Comparison of ENCODE assay signal across 29 mouse cellular contexts in the genomic region with DNA sequence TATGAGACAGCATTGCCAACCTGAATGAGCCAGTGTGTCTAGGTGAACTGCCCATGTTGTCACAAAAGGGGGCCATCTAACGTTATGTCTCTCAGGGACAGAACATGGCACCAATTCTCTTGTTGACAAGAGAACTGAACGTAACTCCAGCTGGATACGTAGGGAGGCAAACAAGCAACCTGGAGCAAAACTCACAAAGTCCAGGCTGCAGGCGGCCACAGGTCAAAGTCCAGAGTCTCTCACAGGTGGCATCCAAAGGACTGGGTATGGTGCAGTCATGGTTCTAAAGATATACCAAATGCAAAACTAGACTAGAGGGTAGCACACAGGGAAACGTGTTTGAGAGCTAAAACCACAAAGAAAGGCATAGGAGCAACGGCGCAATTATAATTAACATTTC. TPM values are rescaled to one million over a fixed set of nuclear protein-coding genes. Genes with fewer than 3 reads are reported as not detected.
A peak's percentile ranks its signal among the peaks of the same experiment; 100 is the strongest.
DNase-seq lines count a peak whose midpoint lies in the region; ATAC-seq and TF ChIP-seq lines count a peak whose summit lies in the region.
"Had no signal": no experiment of that assay in that cellular context is flagged by ENCODE, and none has a peak within 500 bp of the region (broad histone marks: within the 10 kb centered on the region; RNA-seq: fewer than 3 reads in every experiment).

No protein-coding gene starts in this region.

- TF ChIP-seq CTCF in liver, postnatal 0 days (IDR thresholded peaks at IDR 0.05; ENCODE audit: low read depth), result no peak

- TF ChIP-seq EP300 in liver, postnatal 0 days (IDR thresholded peaks at IDR 0.05; ENCODE audit: low read depth), result no peak

- no peaks in the 10 kb centered on the region for H3K27me3 ChIP-seq in kidney, embryonic 15.5 days
- no peaks in the 10 kb centered on the region for H3K27me3 ChIP-seq in liver, postnatal 0 days (ENCODE audit: insufficient read depth, low read length)
- no peaks in the 10 kb centered on the region; the same call in 1 of the 2 replicates for H3K27me3 ChIP-seq in liver, embryonic 11.5 days (replicated peaks; ENCODE audit: control insufficient read depth, insufficient read depth, low read length)
- H3K27me3 ChIP-seq: forebrain, embryonic 13.5 days; Patski had no signal

- H3K4me1 ChIP-seq in kidney, embryonic 15.5 days, result no peaks in the 10 kb centered on the region
- no peaks in the 10 kb centered on the region for H3K4me1 ChIP-seq in liver, postnatal 0 days (ENCODE audit: insufficient read depth)
- H3K4me1 ChIP-seq in liver, embryonic 11.5 days (replicated peaks; ENCODE audit: control insufficient read depth, insufficient read depth, low read length), result no peaks in the 10 kb centered on the region
- H3K4me1 ChIP-seq: forebrain, embryonic 10.5 days; forebrain, embryonic 13.5 days; heart, embryonic 10.5 days; heart, embryonic 13.5 days had no signal

- DNase-seq in kidney, adult 18-20 months, result peak; percentile 13
- no peak for DNase-seq in kidney, postnatal 14 days
- DNase-seq in kidney, adult 9 months, result peak; percentile 66
- no peak for DNase-seq in liver, postnatal 0 days
- no peak for DNase-seq in liver, embryonic 11.5 days (ENCODE audit: low spot score)
- DNase-seq: adrenal gland, postnatal 10 days; adrenal gland, postnatal 36 days; B cell, adult 2 months; cerebellum, adult 18-20 months; cerebellum, adult 9-10 months; cerebellum, postnatal 14 days; gastrocnemius, postnatal 10 days; gastrocnemius, postnatal 36 days; heart, adult 2 months; heart, postnatal 14 days; heart, postnatal 4 days had no signal

- H3K27ac ChIP-seq in kidney, embryonic 15.5 days, result no peak overlapping the region
- no peak overlapping the region for H3K27ac ChIP-seq in liver, postnatal 0 days (ENCODE audit: low read depth)
- no peak overlapping the region for H3K27ac ChIP-seq in liver, embryonic 11.5 days (ENCODE audit: low read depth, low read length)
- H3K27ac ChIP-seq: forebrain, embryonic 10.5 days; forebrain, embryonic 13.5 days; heart, adult 2 months; heart, embryonic 10.5 days; heart, embryonic 13.5 days; hindbrain, embryonic 14.5 days had no signal

- no peak overlapping the region for H3K9ac ChIP-seq in kidney, embryonic 15.5 days
- H3K9ac ChIP-seq in liver, postnatal 0 days (replicated peaks), result no peak overlapping the region
- H3K9ac ChIP-seq in liver, embryonic 11.5 days (ENCODE audit: low read depth, low read length), result no peak overlapping the region
- H3K9ac ChIP-seq: forebrain, embryonic 13.5 days; heart, embryonic 13.5 days; hindbrain, embryonic 14.5 days had no signal

- no peak overlapping the region for H3K4me3 ChIP-seq in kidney, embryonic 15.5 days (replicated peaks)
- H3K4me3 ChIP-seq in liver, postnatal 0 days (ENCODE audit: low read depth, low read length), result no peak overlapping the region
- no peak overlapping the region for H3K4me3 ChIP-seq in liver, embryonic 11.5 days (ENCODE audit: low read depth, low read length)
- H3K4me3 ChIP-seq: forebrain, embryonic 10.5 days; forebrain, embryonic 13.5 days; heart, adult 2 months; heart, embryonic 10.5 days; heart, embryonic 13.5 days had no signal

- no peaks in the 10 kb centered on the region for H3K36me3 ChIP-seq in kidney, embryonic 15.5 days
- H3K36me3 ChIP-seq in liver, postnatal 0 days (replicated peaks; ENCODE audit: insufficient read depth, low read length), result no peaks in the 10 kb centered on the region
- no peaks in the 10 kb centered on the region for H3K36me3 ChIP-seq in liver, embryonic 11.5 days (ENCODE audit: control insufficient read depth, insufficient read depth, low read length)
- H3K36me3 ChIP-seq: forebrain, embryonic 10.5 days; G1E; heart, embryonic 10.5 days; heart, embryonic 13.5 days had no signal

- no peak for ATAC-seq in kidney, embryonic 15.5 days (replicated peaks; ENCODE audit: low FRiP score)
- ATAC-seq in liver, postnatal 0 days, result peak; percentile 87
- no peak for ATAC-seq in liver, embryonic 11.5 days (replicated peaks; ENCODE audit: low FRiP score)
- ATAC-seq: forebrain, embryonic 13.5 days; forebrain, embryonic 16.5 days; Patski had no signal

- H3K4me2 ChIP-seq in kidney, embryonic 15.5 days, result no peak overlapping the region
- no peak overlapping the region for H3K4me2 ChIP-seq in liver, postnatal 0 days (ENCODE audit: low read depth, low read length)
- H3K4me2 ChIP-seq in liver, embryonic 11.5 days, result no peak overlapping the region
- H3K4me2 ChIP-seq: forebrain, embryonic 13.5 days; heart, embryonic 13.5 days; hindbrain, embryonic 14.5 days had no signal

- WGBS in kidney, embryonic 15.5 days, result 82% methylated on average over 7 of the region's 7 CpGs
- 69% methylated on average over 7 of the region's 7 CpGs for WGBS in liver, postnatal 0 days (ENCODE audit: insufficient replicate concordance)
- 72% methylated on average over 7 of the region's 7 CpGs for WGBS in liver, embryonic 11.5 days

- H3K9me3 ChIP-seq in kidney, embryonic 15.5 days (replicated peaks), result no peaks in the 10 kb centered on the region
- H3K9me3 ChIP-seq in liver, postnatal 0 days (ENCODE audit: low read length), result no peaks in the 10 kb centered on the region
- H3K9me3 ChIP-seq in liver, embryonic 11.5 days (ENCODE audit: control insufficient read depth, low read length), result no peaks in the 10 kb centered on the region
- H3K9me3 ChIP-seq: forebrain, embryonic 10.5 days; forebrain, embryonic 13.5 days; G1E; heart, embryonic 10.5 days; heart, embryonic 13.5 days had no signal

RNA-seq across cellular contexts. Expression of a gene that starts 5.1 kb away (rescaled TPM):
- not detected in 2 replicates for polyA plus RNA-seq in kidney, embryonic 15.5 days (2015; fragmentation: Nextera tagmentation; extraction: Ambion mirVana)
- polyA plus RNA-seq in liver, postnatal 0 days (2015; fragmentation: Nextera tagmentation; extraction: Ambion mirVana), result not detected in 2 replicates
- polyA plus RNA-seq in liver, embryonic 11.5 days (2014; fragmentation: Nextera tagmentation; extraction: Ambion mirVana), result not detected in 2 replicates
- polyA plus RNA-seq: embryonic facial prominence, embryonic 11.5 days; embryonic facial prominence, embryonic 14.5 days; forebrain, embryonic 10.5 days; forebrain, embryonic 13.5 days; forebrain, embryonic 16.5 days; G1E; heart, adult 2 months; heart, embryonic 10.5 days; heart, embryonic 13.5 days; heart, embryonic 16.5 days; hindbrain, embryonic 11.5 days; hindbrain, embryonic 14.5 days; Patski had no signal

RNA-seq across cellular contexts. Expression of a gene that starts 7.6 kb away (rescaled TPM):
- not detected in 2 replicates for polyA plus RNA-seq in kidney, embryonic 15.5 days (2015; fragmentation: Nextera tagmentation; extraction: Ambion mirVana)
- polyA plus RNA-seq in liver, postnatal 0 days (2015; fragmentation: Nextera tagmentation; extraction: Ambion mirVana), result not detected in 2 replicates
- not detected in 2 replicates for polyA plus RNA-seq in liver, embryonic 11.5 days (2014; fragmentation: Nextera tagmentation; extraction: Ambion mirVana)
- polyA plus RNA-seq: embryonic facial prominence, embryonic 11.5 days; embryonic facial prominence, embryonic 14.5 days; forebrain, embryonic 10.5 days; forebrain, embryonic 13.5 days; forebrain, embryonic 16.5 days; G1E; heart, embryonic 10.5 days; heart, embryonic 13.5 days; heart, embryonic 16.5 days; hindbrain, embryonic 11.5 days; hindbrain, embryonic 14.5 days; Patski had no signal

RNA-seq across cellular contexts. Expression of a gene that starts 13.0 kb away (rescaled TPM):
- not detected in 2 replicates for polyA plus RNA-seq in kidney, embryonic 15.5 days (2015; fragmentation: Nextera tagmentation; extraction: Ambion mirVana)
- not detected in 2 replicates for polyA plus RNA-seq in liver, postnatal 0 days (2015; fragmentation: Nextera tagmentation; extraction: Ambion mirVana)
- polyA plus RNA-seq in liver, embryonic 11.5 days (2014; fragmentation: Nextera tagmentation; extraction: Ambion mirVana), result not detected in 2 replicates
- polyA plus RNA-seq: embryonic facial prominence, embryonic 11.5 days; embryonic facial prominence, embryonic 14.5 days; forebrain, embryonic 10.5 days; forebrain, embryonic 13.5 days; forebrain, embryonic 16.5 days; G1E; heart, embryonic 13.5 days; hindbrain, embryonic 11.5 days; Patski had no signal

RNA-seq across cellular contexts. Expression of a gene that starts 22.9 kb away (rescaled TPM):
- polyA plus RNA-seq in kidney, embryonic 15.5 days (2015; fragmentation: Nextera tagmentation; extraction: Ambion mirVana), result 0.13 TPM in 1 of 2 replicates, not detected in the other
- polyA plus RNA-seq in liver, postnatal 0 days (2015; fragmentation: Nextera tagmentation; extraction: Ambion mirVana), result not detected in 2 replicates
- polyA plus RNA-seq in liver, embryonic 11.5 days (2014; fragmentation: Nextera tagmentation; extraction: Ambion mirVana), result not detected in 2 replicates
- polyA plus RNA-seq: embryonic facial prominence, embryonic 11.5 days; forebrain, embryonic 10.5 days; forebrain, embryonic 13.5 days; forebrain, embryonic 16.5 days; G1E; heart, adult 2 months; heart, embryonic 10.5 days; heart, embryonic 13.5 days; heart, embryonic 16.5 days; hindbrain, embryonic 11.5 days; hindbrain, embryonic 14.5 days had no signal

RNA-seq across cellular contexts. Expression of a gene that starts 23.5 kb away (rescaled TPM):
- polyA plus RNA-seq in kidney, embryonic 15.5 days (2015; fragmentation: Nextera tagmentation; extraction: Ambion mirVana), result not detected in 2 replicates
- polyA plus RNA-seq in liver, postnatal 0 days (2015; fragmentation: Nextera tagmentation; extraction: Ambion mirVana), result not detected in 2 replicates
- not detected in 2 replicates for polyA plus RNA-seq in liver, embryonic 11.5 days (2014; fragmentation: Nextera tagmentation; extraction: Ambion mirVana)
- polyA plus RNA-seq: embryonic facial prominence, embryonic 11.5 days; embryonic facial prominence, embryonic 14.5 days; forebrain, embryonic 10.5 days; forebrain, embryonic 13.5 days; forebrain, embryonic 16.5 days; heart, adult 2 months; heart, embryonic 10.5 days; heart, embryonic 13.5 days; heart, embryonic 16.5 days; hindbrain, embryonic 11.5 days; hindbrain, embryonic 14.5 days; Patski had no signal

Comparison
In these comparisons a context has a peak if more than half of its experiments do, and no peak if none do; other contexts are left out.
1. DNase-seq: peak in kidney, adult 18-20 months (single experiment) and kidney, adult 9 months (single experiment); none in kidney, postnatal 14 days (single experiment), liver, postnatal 0 days (single experiment) and liver, embryonic 11.5 days (single experiment).